Mouse (Mus musculus) embryonic facial prominence, embryonic 13.5 days (tissue): Measurements from ENCODE around the gene Yif1b. TPM values are rescaled to one million over a fixed set of nuclear protein-coding genes. Genes with fewer than 3 reads are reported as not detected.
"Not testable (repeated sequence)": the region's sequence is repeated elsewhere in the genome, so short reads cannot be mapped to it uniquely, and the experiment has no call there.

Experiments used
- ATAC-seq: fragments of 200-750 bp; cut with Nextera tagmentation; 2 replicates; pipeline ENCODE4 v1.8.0; 2017; ENCODE audit warnings: low read depth; ENCODE audit not compliant: insufficient number of reproducible peaks, insufficient read depth, low FRiP score, low TSS enrichment
- H3K27ac ChIP-seq: fragments of 300-500 bp; sonication (generic); 2 replicates; pipeline ENCODE4 v1.5.1; 2015; ENCODE audit warnings: moderate library complexity, mild to moderate bottlenecking, inconsistent platforms
- H3K27me3 ChIP-seq: fragments of 300-500 bp; sonication (generic); 2 replicates; pipeline ENCODE4 v1.6.1; 2015; ENCODE audit warnings: mild to moderate bottlenecking, inconsistent platforms
- H3K36me3 ChIP-seq: fragments of 300-500 bp; sonication (generic); 2 replicates; pipeline ENCODE4 v1.6.1; 2015; ENCODE audit warnings: mild to moderate bottlenecking, inconsistent platforms
- H3K4me1 ChIP-seq: fragments of 300-500 bp; sonication (generic); 2 replicates; pipeline ENCODE4 v1.6.1; 2015; ENCODE audit warnings: inconsistent platforms
- H3K4me2 ChIP-seq: fragments of 300-500 bp; sonication (generic); 2 replicates; pipeline ENCODE4 v1.6.1; 2015; ENCODE audit warnings: moderate library complexity, mild to moderate bottlenecking, inconsistent platforms
- H3K4me3 ChIP-seq: fragments of 300-500 bp; sonication (generic); 2 replicates; pipeline ENCODE4 v1.5.1; 2015; ENCODE audit warnings: mild to moderate bottlenecking, inconsistent platforms
- H3K9ac ChIP-seq: fragments of 300-500 bp; sonication (generic); 2 replicates; pipeline ENCODE4 v1.6.1; 2015; ENCODE audit warnings: mild to moderate bottlenecking, inconsistent platforms
- H3K9me3 ChIP-seq: fragments of 300-500 bp; sonication (generic); 2 replicates; pipeline ENCODE4 v1.6.1; 2016; ENCODE audit warnings: inconsistent platforms
- WGBS: fragments of 180-500 bp; shearing (Covaris S2); methylation state at CpG from one replicate; pipeline ENCODE4 v1.1.7; 2015; ENCODE audit warnings: mixed read lengths; 5-methylcytosine and 5-hydroxymethylcytosine counted together
- polyA plus RNA-seq: library from polyadenylated mRNA; unstranded; fragments of >200 nt; fragmentation: Nextera tagmentation; extraction: Ambion mirVana; gene quantifications from 2 replicates; pipeline ENCODE4 v1.2.1, GENCODE M21; 2015

Yif1b gene
- polyA plus RNA-seq, result 110 and 111 TPM in 2 replicates

GRCm38 (mm10) chr7:29238019-29238967, at the start of gene Yif1b:
Gene Yif1b, plus strand, starts transcription at chr7:29238329.
- no peaks in the 10 kb centered on the region for H3K9me3 ChIP-seq
- under 1% methylated on average over 60 of the region's 60 CpGs for WGBS
- ATAC-seq, result peak; percentile 93
- H3K4me2 ChIP-seq, result peak within 1 kb of the TSS; percentile 84
- peak within 1 kb of the TSS; percentile 88 for H3K27ac ChIP-seq
- peaks cover 17% of the 10 kb centered on the region for H3K4me1 ChIP-seq
- H3K4me3 ChIP-seq, result peak within 1 kb of the TSS; percentile 72
- H3K36me3 ChIP-seq, result no peaks in the 10 kb centered on the region
- H3K9ac ChIP-seq, result peak within 1 kb of the TSS; percentile 81
- 0 out of 2 replicates have a peak, but pooled peaks cover under 1% of the 10 kb centered on the region for H3K27me3 ChIP-seq

- H3K27ac ChIP-seq, H3K4me3 ChIP-seq, H3K36me3 ChIP-seq, H3K9ac ChIP-seq, H3K27me3 ChIP-seq, H3K4me2 ChIP-seq, H3K4me1 ChIP-seq, H3K9me3 ChIP-seq, ATAC-seq: not testable (repeated sequence)
- WGBS, result 95% methylated on average over 1 of the region's 1 CpGs
These were observed 43.9 kb upstream of the Yif1b start for GRCm38 (mm10) chr7:29194230-29194629.

- H3K9ac ChIP-seq, result no peak overlapping the region
- no peak for ATAC-seq
- 91% methylated on average over 6 of the region's 6 CpGs for WGBS
These were observed 35.6 kb upstream of the Yif1b start for GRCm38 (mm10) chr7:29202577-29202976.

GRCm38 (mm10) chr7:29211013-29211412, 27.1 kb upstream of the Yif1b start:
- peak overlapping the region; percentile 57 for H3K4me2 ChIP-seq
- H3K4me1 ChIP-seq, result peaks cover 16% of the 10 kb centered on the region; the same call in 1 of the 2 replicates
- peaks cover 11% of the 10 kb centered on the region for H3K27me3 ChIP-seq
- H3K4me3 ChIP-seq, result peak overlapping the region; percentile 45
- H3K9me3 ChIP-seq, H3K36me3 ChIP-seq, ATAC-seq: not testable (repeated sequence)
- peak overlapping the region; percentile 66 for H3K27ac ChIP-seq
- 16% methylated on average over 15 of the region's 15 CpGs for WGBS
- H3K9ac ChIP-seq, result 0 out of 2 replicates have a peak overlapping the region, but pooled peaks have one; percentile 36

More at GRCm38 (mm10) chr7:29202577-29202976, 35.6 kb upstream of the Yif1b start:
- Histone ChIP-seq H3K36me3 (no peaks in the 10 kb centered on the region), H3K4me3 (no peak overlapping the region), H3K4me2 (no peak overlapping the region), H3K4me1 (no peaks in the 10 kb centered on the region), H3K9me3 (no peaks in the 10 kb centered on the region), H3K27me3 (no peaks in the 10 kb centered on the region), H3K27ac (no peak overlapping the region)

- H3K36me3 ChIP-seq, result no peaks in the 10 kb centered on the region
- peak; percentile 82 for ATAC-seq
- peak overlapping the region; percentile 36; the same call in 1 of the 2 replicates for H3K9ac ChIP-seq
- H3K9me3 ChIP-seq, result no peaks in the 10 kb centered on the region
- peak overlapping the region; percentile 66 for H3K27ac ChIP-seq
- 5% methylated on average over 34 of the region's 34 CpGs for WGBS
- peaks cover 11% of the 10 kb centered on the region for H3K27me3 ChIP-seq
- H3K4me3 ChIP-seq, result peak overlapping the region; percentile 45
- H3K4me1 ChIP-seq, result peaks cover 16% of the 10 kb centered on the region; the same call in 1 of the 2 replicates
- H3K4me2 ChIP-seq, result peak overlapping the region; percentile 57
These were observed 26.5 kb upstream of the Yif1b start for GRCm38 (mm10) chr7:29211415-29212198.

GRCm38 (mm10) chr7:29212199-29212765, 25.8 kb upstream of the Yif1b start:
- Histone ChIP-seq H3K4me2 (peak overlapping the region; percentile 57), H3K4me1 (peaks cover 16% of the 10 kb centered on the region; the same call in 1 of the 2 replicates), H3K4me3 (peak overlapping the region; percentile 45), H3K27me3 (peaks cover 11% of the 10 kb centered on the region), H3K9ac (no peak overlapping the region), H3K36me3 (no peaks in the 10 kb centered on the region; the same call in 1 of the 2 replicates), H3K9me3 (no peaks in the 10 kb centered on the region), H3K27ac (0 out of 2 replicates have a peak overlapping the region, but pooled peaks have one; percentile 66)
- ATAC-seq, result no peak
- WGBS, result 14% methylated on average over 26 of the region's 26 CpGs

GRCm38 (mm10) chr7:29212775-29213560, 25.2 kb upstream of the Yif1b start:
- not testable (repeated sequence) for H3K27ac ChIP-seq, H3K36me3 ChIP-seq, ATAC-seq, H3K9me3 ChIP-seq, H3K9ac ChIP-seq
- Histone ChIP-seq H3K4me3 (peak overlapping the region; percentile 45), H3K27me3 (peaks cover 11% of the 10 kb centered on the region), H3K4me2 (peak overlapping the region; percentile 54), H3K4me1 (peaks cover 16% of the 10 kb centered on the region; the same call in 1 of the 2 replicates)
- 18% methylated on average over 40 of the region's 40 CpGs for WGBS

GRCm38 (mm10) chr7:29213675-29214082, 24.4 kb upstream of the Yif1b start, which contains the start of gene Catsperg1:
Gene Catsperg1, minus strand, starts transcription at chr7:29214035.
- peak within 1 kb of the TSS; percentile 45 for H3K4me3 ChIP-seq
- WGBS, result 3% methylated on average over 20 of the region's 20 CpGs
- peaks cover 11% of the 10 kb centered on the region for H3K27me3 ChIP-seq
- peak within 1 kb of the TSS; percentile 54 for H3K4me2 ChIP-seq
- no peak within 1 kb of the TSS for H3K9ac ChIP-seq
- no peak within 1 kb of the TSS for H3K27ac ChIP-seq
- H3K4me1 ChIP-seq, result peaks cover 16% of the 10 kb centered on the region; the same call in 1 of the 2 replicates
- peak; percentile 60; the same call in 1 of the 2 replicates for ATAC-seq
- H3K9me3 ChIP-seq, result no peaks in the 10 kb centered on the region
- no peaks in the 10 kb centered on the region; the same call in 1 of the 2 replicates for H3K36me3 ChIP-seq

GRCm38 (mm10) chr7:29214236-29214635, 23.9 kb upstream of the Yif1b start:
- Histone ChIP-seq H3K4me3 (peak overlapping the region; percentile 28; the same call in 1 of the 2 replicates), H3K4me2 (peak overlapping the region; percentile 54; the same call in 1 of the 2 replicates), H3K9ac (no peak overlapping the region)

GRCm38 (mm10) chr7:29214846-29215245, 23.3 kb upstream of the Yif1b start:
- ATAC-seq, result no peak
- Histone ChIP-seq H3K9ac (no peak overlapping the region), H3K27me3 (peaks cover 11% of the 10 kb centered on the region), H3K4me3 (no peak overlapping the region), H3K27ac (no peak overlapping the region), H3K36me3 (no peaks in the 10 kb centered on the region; the same call in 1 of the 2 replicates), H3K4me2 (no peak overlapping the region), H3K9me3 (peaks cover 8% of the 10 kb centered on the region), H3K4me1 (peaks cover 16% of the 10 kb centered on the region; the same call in 1 of the 2 replicates)
- WGBS, result 44% methylated on average over 15 of the region's 15 CpGs

More at GRCm38 (mm10) chr7:29214236-29214635, 23.9 kb upstream of the Yif1b start:
- H3K9me3 ChIP-seq, result peaks cover 2% of the 10 kb centered on the region; the same call in 1 of the 2 replicates
- no peaks in the 10 kb centered on the region; the same call in 1 of the 2 replicates for H3K36me3 ChIP-seq
- peaks cover 11% of the 10 kb centered on the region for H3K27me3 ChIP-seq
- 75% methylated on average over 2 of the region's 2 CpGs for WGBS
- H3K27ac ChIP-seq, result no peak overlapping the region
- no peak for ATAC-seq
- H3K4me1 ChIP-seq, result peaks cover 16% of the 10 kb centered on the region; the same call in 1 of the 2 replicates
